Mouse (Mus musculus): ENCODE measurements around the gene Slc25a25.

Slc25a25 gene

DNA sequence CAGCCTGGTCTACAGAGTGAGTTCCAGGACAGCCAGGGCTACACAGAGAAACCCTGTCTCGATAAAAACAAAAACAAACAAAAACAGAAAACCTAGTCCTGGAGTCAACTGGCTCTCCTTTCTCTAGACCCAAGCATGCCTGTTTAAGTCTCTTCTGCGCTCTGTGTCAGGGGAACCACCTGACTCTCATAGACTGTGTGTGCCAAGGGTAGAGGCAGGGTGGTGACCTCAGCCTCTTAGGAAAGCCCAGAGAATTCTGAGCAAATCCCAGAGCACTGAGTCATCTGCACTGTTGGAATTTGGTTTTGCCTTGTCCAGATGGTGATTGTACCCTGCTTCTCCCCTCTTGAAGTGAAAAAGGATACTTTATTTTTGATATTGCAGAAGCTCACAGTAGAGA, 7.1 kb upstream of the Slc25a25 start:
- peak; percentile 76 for DNase-seq (ENCODE audit: low read depth)

DNA sequence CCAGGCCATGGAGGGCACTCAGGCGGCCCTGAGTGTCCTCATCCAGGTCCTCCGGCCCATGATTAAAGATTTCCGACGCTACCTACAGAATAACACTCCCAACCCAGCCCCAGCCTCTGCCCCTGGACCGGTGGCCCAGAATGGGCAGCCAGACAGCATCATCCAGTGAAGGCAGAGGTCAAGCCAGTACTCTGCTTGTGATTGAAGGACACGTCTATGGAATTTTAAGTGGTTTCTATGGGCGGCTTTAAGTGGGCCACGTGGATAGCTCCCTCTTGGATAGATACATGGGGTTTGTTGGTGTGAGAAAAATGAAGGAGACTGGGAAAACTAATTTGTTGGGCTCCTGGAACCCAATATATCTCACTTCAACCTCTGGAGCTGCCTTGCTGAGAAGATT, 3.9 kb upstream of the Slc25a25 start:
- no peak for DNase-seq (ENCODE audit: low read depth)

DNA sequence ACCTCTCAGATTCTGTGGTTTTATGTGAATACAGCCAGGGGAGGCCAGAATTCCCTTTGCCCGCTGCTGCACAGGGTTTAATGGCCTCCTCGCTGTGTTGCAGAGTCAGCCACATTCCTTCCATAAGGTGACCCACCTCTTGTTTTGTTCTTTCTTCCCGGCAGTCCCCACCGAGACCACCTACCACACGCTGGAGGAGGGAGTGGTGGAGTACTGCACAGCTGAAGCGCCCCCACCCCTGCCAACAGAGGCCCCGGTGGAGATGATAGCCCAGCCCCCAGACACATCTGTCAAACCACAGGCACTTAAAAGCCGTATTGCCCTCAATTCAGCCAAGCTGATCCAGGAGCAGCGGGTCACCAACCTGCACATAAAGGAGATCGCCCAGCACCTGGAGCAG, 3.4 kb upstream of the Slc25a25 start:
- DNase-seq (ENCODE audit: low read depth), result no peak

DNA sequence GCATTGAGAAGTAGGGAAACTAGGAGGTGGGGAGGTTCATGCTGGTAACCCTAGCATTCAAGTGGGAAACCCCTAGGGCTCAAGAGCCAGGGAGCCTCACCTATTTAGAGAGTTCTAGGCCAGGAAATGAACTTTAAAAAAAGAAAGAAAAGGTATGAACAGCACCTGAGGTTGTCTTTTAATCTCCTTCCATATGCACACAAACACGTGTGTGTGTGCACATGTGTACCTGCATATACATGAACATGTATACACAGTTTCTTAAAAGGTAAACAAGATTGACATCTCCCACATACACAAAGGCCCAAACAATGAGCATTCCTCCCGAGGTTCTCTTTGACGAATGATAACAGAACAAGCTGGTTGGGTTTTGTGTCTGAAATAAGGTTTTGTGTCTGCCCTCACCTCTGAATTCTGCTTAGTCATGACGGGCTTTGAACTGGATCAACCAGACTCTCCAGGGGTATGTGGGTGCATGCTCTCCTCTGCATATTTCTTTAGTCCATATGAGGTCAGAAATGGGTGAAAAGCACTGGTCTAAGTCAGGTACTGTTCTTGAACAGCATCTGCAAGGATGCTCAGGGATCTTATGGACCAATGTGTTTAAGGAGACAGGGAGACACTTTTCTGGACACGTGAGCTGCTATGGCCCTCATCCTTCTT, 2.5 kb upstream of the Slc25a25 start:
- no peak for DNase-seq (ENCODE audit: low read depth)

DNA sequence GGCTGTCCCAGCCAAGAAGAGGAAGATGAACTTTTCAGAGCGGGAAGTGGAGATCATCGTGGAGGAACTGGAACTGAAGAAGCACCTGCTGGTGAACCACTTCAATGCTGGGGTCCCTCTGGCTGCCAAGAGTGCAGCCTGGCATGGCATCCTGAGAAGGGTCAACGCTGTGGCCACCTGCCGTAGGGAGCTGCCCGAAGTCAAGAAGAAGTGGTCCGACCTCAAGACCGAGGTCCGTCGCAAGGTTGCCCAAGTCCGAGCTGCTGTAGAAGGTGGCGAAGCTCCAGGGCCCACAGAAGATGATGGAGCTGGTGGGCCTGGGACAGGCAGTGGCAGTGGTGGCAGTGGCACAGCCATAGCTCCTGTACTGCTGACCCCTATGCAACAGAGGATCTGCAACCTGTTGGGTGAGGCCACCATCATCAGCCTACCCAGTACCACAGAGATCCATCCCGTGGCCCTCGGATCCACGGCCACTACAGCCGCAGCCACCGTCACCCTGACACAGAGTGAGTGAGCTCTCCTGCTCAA, 1.3 kb upstream of the Slc25a25 start:
- DNase-seq (ENCODE audit: low read depth), result no peak

DNA sequence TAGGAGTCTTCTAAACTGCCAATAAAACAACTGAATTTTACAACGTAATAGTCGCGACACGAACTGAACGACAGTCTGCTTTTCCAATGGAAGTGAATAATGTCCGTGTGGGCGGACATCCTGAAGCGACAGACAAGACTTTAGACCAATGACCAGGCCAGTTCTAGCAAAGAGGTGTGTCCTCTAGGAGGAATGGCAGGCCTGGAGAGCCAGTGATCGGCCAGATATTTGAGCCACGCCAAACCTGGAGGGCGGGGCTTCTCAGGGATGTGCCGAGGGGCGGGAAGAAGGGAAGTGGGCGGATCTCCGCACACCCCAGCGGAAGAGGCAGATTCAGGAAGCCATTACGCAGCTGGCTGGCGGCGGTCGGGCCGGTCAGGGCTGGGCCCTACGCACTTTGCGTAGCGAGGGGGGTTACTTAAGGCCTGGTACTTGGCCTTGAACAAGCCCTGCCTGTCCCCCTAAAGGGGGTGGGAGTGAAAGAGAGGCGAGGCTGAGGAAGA, 676 bp upstream of the Slc25a25 start:
- DNase-seq (ENCODE audit: low read depth), result peak; percentile 97

DNA sequence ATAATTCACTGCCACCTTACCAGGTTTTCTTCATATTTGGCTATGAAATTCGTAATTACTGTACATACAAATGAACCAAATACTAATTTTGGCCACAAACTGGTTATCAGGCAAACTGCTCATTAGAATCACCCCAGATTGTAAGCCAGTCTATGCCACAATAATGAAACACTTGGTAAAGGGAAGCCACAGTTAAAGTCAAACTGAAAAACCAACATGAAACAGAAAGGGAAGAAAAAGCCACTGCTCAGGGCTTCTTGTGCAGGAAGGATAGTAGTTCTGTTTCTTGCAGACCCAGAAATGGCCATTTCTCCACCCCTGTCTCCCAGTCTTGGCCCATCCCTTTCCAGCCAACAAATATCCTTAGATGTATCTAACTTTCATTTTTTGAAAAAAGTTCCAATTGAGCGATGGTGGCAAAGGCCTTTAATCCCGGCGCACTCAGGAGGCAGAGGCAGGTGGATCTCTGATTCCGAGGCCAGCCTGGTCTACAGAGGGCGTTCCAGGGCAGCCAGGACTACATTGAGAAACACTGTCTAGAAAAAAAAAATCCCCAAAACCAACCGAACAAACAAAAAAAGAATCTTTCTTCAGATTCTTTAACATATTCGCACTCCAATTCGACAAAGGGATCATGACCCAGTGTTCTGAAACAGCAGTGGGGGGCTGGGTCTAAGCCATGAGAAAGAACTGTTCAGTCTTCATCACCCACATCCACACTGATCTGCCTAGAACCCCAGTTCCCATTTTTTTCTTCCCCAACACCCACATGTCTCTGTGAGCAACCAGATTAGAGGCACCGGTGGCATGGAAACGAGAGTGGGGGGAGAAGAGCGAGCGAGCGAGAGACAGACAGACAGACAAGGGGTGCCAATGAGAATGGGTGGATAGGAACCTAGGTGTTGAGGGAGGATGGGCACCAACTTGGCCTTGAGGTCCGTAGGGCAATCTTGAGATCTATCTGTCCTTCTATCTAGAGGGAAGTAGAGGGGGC, 1.2 kb downstream of the Slc25a25 start, which contains the start of gene Naif1:
Gene Naif1 (plus strand): TSS at position 697 of the 994 bp plus-strand sequence.
- no peak for DNase-seq (ENCODE audit: low read depth)

DNA sequence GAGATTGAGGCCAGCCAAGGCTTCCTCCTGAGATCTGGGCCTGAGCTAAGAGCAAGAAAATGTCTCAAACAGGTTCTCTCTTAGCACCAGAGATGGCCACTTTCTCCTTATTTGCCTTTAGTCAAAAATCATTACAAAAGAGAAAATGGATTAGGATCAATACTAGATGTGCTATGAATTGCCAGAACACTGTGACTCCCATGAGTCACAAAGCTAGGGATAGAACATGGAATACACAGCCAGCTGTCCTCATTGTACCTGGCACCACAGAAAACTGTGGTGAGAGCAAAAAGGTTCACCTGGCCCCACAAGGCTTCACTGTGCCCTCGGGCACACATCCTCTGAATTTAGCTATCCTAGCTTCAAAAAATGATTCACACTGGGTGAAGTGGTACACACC, 2.8 kb downstream of the Slc25a25 start:
- DNase-seq (ENCODE audit: low read depth), result no peak

DNA sequence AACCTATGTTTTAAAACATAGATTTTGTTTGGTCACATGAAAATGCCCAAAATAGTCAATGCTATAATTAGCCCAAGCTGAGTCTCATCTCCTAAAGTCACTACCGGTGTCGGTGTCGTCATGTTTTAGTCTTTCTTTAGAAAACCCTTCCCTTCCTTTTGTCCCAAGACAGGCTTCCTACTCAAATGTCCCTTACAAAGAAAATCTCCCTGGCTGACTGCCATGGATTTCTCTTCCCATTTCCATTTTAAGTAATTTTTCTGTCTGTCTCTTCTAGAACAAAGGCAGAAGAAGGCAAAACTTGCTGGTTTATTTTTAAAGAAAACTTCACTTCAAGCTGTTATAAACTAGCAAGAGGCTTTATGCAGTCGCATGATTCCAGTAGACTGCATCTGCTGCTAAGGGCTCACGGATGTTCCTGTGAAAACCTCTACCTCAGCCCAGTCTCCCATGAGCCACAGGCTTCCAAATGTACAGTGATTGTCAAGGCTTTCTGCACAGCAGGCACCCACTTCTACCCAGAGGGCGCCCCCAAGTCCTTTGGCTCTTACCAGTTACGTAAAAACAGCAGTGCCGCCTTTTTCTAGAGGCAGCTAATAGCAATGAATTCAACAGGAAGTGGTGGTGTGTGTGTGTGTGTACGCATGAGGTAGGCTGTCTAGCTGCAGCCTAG, 3.8 kb downstream of the Slc25a25 start:
- DNase-seq (ENCODE audit: low read depth), result no peak

DNA sequence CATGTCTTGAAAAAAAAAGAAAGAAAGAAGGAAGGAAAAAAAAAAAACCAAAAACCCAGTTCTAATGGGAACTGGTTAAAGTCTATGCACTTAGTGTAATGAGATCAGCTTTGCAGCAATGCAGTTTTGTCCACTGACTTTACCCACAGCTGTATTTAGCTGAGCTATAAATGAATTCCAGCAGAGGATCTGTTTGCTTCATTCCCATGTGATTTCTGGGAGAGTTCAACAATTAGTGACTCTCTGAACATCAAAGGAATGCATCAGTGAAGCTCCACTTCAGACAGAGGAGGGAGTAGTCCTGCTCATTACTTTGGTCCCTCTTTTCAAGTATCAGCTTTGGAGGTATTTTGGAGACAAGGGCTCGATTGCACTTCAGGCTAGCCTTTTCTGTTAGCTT, 5.7 kb downstream of the Slc25a25 start:
- DNase-seq (ENCODE audit: low read depth), result no peak

DNA sequence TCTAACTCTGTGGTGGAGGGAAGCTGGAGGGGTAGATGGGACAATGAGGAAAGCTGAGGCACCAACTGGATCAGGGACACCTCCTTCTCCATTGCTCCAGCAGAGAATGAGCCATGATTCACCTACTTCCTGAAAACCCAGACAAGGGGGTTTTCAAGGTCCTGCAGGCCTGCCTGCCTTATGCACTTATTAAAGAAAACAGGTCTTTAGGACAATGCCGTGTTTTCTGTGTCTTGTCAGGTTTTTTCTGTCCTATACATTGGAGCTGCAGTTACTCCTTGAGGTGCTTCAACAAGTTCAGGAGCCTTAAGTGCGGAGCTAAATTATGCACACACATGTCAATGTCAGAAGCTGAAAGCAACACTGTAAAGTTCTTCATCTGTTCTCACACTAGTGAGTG, 9.7 kb downstream of the Slc25a25 start:
- no peak for DNase-seq (ENCODE audit: low read depth)

DNA sequence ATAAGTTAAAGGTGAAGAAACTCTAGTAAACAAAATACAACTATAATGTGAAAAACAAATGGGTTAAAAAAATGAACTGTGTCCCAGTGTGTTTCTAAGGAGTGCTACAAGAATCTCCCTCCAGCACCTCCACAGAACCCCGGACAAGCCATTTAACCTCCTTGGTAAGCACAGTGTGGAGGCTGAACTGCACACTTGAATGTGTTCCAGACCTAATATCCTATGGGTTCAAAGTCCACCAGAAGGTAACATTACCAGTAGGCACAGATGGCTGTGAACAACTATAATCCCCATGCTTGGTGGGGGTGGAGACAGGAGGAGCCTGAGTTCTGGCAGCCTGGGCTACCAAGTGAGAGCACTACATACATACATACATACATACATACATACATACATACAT, 10.6 kb downstream of the Slc25a25 start:
- DNase-seq (ENCODE audit: low read depth), result no peak

DNA sequence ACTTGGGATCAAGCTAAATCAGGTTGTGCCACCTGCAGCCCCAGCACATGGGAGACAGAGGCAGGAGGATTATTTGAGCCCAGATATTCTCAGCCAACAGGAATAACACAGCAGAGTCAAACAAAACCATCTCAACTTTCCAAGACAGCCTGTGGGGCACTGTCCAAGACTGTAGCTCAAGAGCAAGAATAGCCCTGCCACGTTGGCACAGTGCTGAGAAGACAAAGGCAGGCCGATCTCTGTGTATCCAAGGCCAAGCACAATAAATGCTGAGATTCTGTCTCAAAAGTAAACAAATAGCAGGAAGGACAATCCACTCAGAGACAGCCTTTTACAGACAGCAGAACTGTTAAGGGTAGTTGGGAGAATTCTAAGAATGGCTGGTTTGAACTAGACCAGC, 11.1 kb downstream of the Slc25a25 start:
- DNase-seq (ENCODE audit: low read depth), result no peak

DNA sequence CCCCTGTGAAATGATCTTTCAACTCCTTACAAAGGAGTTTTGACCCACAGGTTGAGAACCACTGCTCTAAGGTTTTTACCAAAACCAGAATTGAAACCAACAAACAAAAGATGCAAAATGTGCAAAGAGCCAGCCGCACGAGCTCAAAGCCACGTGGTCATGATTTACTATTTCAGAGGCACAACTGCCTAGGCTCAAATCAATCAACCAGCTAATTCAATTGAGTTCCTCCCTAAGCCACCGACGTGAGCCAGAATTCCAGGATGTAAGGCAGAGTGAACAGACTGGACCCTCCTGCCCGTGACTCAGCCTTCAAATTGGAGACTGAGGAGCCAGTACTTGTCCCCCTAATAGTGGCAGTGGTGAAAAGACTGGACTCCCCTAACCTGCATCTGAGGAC, 12.1 kb downstream of the Slc25a25 start:
- no peak for DNase-seq (ENCODE audit: low read depth)

DNA sequence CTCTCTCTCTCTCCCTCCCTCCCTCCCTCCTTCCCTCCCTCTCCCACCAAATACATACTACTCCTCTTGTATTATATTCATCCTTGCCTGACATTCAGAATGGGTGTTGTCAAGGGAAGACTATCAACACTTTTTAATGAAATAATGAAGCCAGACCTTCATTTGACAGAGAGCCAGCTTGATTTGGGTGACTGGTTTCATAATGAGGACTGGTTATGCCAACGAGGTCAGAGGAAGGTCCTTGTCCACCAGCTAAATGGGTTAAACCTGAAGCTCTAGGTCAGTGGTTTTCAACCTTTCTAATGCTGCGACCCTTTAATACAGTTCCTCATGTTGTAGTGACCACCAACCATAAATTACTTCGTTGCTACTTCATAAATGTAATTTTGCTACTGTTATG, 12.5 kb downstream of the Slc25a25 start:
- no peak for DNase-seq (ENCODE audit: low read depth)

DNA sequence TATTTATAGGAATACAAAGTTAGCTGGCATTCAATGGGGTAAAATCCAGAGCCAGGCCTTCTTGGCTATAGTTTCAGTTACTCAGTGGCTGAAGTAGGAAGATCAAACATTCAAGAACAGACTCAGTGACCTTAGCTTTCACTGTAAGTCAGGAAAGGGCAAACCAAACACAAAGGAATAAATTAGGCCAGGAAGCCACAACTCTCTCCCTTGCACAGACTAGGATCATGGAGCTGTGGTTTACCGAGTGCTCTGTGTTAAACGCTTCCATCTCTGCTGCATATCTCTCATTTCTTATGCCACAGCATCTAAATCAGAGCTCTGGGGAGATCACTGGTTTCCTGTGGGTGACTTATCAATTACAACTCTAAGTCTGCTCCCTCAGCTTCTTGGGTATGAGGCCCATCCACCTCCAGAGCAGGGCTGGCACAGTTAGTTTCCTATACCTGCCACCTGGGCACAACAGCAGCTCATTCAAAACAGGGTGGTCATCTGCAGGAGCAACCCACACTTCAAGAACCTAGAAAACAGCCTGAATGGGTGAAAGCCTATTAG, 13.6 kb downstream of the Slc25a25 start:
- DNase-seq (ENCODE audit: low read depth), result no peak

DNA sequence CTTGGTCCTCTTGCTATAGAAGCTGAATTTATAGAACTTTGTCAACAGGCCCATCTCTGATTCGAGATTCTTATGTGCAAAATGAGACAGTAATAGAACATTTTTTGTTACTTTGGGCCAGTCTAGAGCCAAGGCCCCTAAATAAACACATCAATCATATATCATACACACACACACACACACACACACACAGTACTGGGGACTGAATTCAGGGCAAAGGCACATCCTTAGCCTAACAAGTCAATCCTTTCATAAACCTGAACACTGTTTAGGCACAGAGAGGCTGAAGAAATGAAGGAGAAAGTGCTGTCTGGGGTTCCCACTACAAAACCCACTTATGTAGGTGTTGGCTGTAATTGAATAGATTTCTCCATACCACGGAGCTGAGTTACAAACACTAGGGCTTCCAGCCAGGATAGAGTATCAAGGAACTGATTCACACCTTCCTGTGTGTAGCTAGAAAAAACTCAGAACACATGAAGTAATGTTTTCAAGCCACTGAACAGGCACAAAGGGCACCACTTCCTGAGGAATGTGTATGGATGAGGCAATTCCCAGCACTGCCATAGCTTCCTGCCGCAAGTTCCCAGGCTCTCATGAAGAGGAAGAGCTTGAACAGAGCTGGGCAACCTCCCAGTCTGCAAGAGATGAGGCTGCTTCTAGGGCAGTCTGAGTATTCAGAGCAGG, 14.4 kb downstream of the Slc25a25 start:
- peak; percentile 83 for DNase-seq (ENCODE audit: low read depth)

DNA sequence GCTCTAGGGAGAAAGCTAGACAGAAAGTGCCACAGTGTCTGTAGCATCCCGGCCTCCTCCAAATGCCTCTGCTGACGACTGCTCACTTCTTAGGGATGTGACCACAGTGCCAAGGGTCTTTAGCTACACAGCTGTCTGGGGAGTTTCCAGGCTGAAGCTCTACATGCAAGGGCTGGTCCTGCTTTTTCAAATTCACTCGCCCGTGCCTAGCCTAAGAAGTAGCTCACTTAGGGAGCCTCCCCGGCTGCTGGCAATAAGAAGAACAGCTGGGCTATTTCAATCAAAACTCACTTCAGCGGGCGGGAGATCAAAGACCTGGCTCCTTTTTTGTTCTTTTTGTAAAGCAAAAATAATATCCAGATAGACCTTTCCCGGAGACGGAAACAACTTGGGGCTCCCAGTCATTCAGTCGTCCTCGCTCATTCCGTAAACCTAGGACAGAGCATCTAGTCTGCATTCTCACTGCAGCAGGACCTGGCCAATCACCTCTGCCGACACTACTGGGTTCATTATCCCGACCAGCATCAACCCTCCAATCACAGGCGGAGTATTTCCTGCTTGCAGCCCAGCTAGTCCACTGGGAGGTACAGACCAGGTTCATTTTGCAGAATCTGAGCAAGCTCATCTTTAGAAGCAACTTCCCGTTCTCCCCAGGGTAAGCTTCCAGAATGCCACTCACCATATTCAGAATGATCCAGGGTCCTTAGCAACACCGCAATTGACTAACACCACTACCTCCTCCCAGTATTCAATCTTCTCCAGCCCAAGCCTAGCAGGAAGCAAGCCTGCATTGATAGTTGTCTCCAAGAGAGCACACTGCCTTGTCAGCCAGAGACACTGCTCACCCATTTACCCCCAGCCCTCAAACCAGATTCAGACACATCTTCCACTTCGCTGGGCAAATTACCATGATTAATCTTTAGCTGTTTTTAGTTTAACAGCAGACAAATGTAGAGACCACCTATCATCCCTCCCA, 20.3 kb downstream of the Slc25a25 start:
- peak; percentile 79 for DNase-seq (ENCODE audit: low read depth)

DNA sequence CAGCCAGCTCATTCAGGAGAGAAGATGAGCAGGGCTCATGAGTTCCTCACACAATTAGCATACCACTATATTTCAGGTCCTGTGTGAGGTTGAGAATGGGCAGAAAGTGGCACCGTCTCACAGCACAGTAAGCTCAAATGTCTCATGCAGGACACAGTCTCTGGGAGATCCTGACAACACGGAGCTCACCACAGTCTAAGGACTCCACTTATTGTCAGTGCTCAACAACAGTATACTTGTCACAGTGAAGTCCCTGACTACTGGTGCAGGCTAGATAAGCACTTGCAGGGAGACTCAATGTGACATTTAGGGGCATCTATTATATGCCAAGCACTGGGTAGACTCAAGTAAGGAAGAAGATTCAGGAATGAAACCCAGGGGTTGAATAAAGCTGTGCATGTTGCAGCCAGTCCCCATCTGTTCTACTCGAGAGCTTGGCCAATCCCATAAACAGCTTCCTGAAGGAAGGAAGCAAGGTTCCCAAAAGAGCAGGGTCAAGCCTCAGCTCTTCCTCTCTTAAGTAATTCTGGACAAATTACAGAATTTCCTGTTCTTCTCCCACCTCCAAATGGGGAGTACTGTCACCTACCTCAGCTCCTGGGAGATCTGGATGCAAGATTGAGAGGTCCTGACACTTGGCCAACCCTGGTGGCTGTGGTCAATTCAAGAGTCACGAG, 21.9 kb downstream of the Slc25a25 start:
- DNase-seq (ENCODE audit: low read depth), result no peak
